Mouse (Mus musculus): Measurements from ENCODE around the gene Mrpl35.

Mrpl35 gene

DNA sequence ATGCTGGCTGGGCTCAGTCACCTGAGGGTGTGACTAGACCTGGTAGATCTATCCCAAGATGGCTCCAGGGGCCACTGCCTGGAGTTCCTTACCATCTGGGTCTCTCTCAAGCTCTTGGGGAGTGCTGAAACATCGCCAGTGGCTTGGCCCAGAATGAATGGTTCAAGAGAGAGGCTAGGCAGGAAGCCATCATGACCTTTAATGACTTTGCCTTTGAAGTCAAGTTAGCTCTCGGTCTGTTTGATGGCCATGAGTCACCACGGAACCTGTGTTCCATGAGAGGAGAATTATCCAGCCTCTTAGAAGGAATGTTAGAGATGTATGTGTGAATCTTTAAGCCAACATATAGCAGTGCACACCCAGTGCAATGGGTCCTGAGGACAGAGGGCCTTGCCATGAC, 27.4 kb downstream of the Mrpl35 start:
- DNase-seq: no peak

GRCm38 (mm10) chr6:71791771-71792170, 35.0 kb downstream of the Mrpl35 start:
- no peak for DNase-seq

- DNase-seq: no peak
These were observed 38.4 kb downstream of the Mrpl35 start for GRCm38 (mm10) chr6:71788348-71788747.

DNA sequence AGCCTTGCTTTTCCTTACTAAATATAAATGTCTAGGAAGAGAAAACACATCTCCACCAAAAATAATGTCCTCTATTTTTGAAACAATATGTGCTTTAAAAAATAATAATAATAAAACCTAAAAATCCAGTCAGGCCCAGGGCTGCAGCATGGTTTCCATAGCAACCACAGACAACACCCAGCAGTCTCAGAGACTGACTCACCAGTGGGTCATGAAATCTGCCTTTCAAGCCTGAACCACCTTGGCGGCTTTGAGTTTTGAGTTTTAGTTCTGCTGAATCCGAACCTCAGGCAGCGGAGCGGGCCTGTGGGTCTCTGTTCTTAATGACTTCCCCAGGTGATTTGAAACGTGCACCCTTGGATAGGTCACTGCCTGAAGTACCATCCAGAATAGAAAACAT, 43.6 kb downstream of the Mrpl35 start:
- no peak for DNase-seq

DNA sequence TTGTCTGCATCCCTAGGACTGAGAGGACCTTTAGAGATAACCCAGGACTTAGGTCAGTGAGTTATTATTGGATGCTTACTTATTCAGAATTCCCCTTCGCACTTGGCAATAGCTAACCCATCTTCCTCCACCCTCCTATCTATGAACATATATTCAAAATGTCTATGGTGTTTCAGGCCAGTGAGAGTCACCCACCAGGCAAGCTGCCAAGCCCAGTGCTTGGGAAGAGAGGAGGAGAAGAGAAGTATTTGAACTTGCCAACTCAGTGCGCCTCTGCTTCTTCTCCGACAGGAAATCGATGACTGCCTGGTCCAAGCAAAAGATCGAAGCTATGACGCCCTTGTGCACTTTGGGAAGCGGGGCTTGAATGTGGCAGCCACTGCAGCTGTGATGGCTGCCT, 46.3 kb downstream of the Mrpl35 start:
- DNase-seq: no peak

GRCm38 (mm10) chr6:71779831-71780230, 46.9 kb downstream of the Mrpl35 start:
- DNase-seq: no peak

- DNase-seq: no peak
These were observed 48.8 kb downstream of the Mrpl35 start for GRCm38 (mm10) chr6:71778016-71778415.

- no peak for DNase-seq
These were observed 54.0 kb downstream of the Mrpl35 start for GRCm38 (mm10) chr6:71772636-71773208.

DNA sequence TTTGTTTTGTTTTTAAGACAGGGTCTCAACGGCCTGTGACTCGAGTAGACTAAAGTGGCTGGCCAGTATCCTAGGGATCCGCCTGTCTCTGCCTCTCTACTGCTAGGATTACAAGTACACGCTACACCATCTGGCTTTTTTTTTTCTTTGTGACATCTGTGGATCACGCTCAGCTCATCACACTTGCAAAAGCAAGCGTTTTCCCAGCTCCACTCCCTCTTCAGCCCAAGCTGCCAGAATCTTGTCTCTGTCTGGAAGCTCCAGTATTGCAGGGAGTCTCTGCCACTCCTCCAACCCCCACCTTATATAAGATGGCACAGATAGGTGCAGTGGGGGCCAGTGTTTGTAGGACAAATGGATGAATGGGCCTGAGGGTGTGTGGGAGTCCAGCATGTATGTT, 54.6 kb downstream of the Mrpl35 start:
- DNase-seq: no peak

DNA sequence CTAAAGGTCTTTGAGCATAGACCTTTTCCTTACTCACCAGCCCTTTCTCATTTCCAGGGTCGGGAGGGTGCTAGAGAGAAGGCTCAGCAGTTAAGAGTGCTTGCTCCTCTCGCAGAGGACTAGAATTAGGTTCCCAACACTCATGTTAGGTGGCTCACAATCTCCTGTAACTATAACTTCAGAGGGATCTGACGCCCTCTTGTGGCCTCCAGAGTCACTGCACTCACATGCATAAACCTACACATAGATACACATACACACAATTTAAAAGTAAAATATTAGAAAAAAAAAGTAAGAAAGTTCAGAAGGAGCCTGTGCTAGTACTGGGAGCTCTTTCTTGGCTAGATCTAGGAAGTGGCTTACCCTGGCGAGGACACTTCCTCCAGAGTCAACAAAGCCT, 55.5 kb downstream of the Mrpl35 start:
- DNase-seq: no peak

DNA sequence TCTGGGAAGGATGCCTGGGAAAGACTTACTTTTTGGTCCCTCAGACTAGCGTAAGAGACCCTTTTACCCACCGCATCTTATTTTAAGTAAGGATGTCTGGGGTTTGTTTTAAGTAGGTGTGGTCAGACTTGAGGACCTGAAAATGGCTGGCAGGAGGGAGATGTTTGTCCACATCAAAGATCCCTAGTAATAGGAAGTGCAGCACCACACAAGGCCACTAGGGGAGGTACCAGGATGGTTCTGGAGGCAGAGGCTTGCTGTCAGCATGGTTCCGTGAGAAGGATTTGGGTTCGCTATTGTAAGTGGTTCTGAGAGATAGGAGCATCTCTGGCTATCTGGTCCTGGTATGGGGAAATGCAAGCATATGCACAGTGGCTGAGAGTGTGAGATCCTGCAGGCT, 55.9 kb downstream of the Mrpl35 start:
- DNase-seq: no peak

DNA sequence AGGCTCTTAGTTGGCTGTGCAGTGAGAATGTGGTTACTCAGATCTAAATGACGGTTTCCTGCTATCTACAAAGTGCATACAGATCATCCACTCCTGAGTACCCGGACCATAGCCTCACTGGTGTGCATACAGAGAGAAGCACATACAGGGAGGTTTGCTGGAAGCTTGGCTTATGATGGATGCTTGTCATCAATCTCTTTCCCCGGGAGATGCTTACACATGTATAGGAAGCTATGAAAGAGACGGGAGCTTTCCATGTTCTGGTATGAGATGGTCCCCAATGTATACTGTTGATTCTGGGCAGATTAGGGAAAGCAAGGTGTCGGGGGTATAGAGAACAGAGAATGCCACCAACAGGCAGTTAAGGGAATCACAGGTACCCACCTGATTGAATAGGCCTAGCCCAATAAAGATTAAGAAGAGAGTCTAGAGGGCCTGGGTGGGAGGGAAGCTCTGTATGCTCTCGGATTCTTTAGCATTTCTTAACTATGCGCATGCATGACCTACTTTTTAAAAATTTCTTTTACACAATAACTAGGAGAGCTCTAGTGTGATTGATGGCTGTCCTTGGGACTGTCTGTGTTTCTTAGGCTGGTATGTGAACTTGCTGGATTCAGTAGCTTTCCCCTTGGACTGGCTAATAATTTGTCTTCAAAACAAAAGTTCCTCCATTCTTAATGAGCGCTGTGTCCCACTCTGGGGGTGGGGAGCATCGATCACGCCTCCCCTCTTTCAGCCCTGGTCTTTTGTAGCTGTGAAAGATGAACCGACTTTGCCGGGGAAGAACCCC, 56.7 kb downstream of the Mrpl35 start:
- peak; percentile 22 for DNase-seq

DNA sequence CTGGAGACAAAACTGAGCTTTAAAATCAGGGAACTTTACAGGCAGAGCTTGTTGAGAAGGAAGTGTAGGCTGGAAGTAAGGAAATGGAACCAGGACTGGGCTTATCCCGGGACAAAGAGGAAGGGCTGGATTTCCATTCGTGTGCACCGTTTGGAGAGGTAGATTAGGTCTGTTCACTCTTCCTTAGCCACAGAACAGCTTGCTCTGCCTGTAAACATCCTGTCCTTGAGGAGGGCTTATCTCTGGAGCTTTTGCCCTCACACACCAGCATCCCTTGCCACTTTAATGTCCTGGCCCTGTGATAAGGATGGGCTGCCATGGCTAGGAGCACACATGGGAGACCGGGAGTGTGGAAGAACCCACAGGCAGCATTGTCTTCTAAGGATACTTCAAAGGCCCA, 59.0 kb downstream of the Mrpl35 start:
- no peak for DNase-seq

Data from cerebellum, adult 9-10 months (tissue).